Mouse (Mus musculus) spleen, embryonic (tissue): ENCODE data around the gene Myo1c.

Experiments used
- CTCF ChIA-PET: fragments of 350-600 bp; sonication (Branson Sonifier 250); formaldehyde crosslinking; loops from one replicate; lab custom pipeline; 2022; lab: Charles Lee

Myo1c gene

DNA sequence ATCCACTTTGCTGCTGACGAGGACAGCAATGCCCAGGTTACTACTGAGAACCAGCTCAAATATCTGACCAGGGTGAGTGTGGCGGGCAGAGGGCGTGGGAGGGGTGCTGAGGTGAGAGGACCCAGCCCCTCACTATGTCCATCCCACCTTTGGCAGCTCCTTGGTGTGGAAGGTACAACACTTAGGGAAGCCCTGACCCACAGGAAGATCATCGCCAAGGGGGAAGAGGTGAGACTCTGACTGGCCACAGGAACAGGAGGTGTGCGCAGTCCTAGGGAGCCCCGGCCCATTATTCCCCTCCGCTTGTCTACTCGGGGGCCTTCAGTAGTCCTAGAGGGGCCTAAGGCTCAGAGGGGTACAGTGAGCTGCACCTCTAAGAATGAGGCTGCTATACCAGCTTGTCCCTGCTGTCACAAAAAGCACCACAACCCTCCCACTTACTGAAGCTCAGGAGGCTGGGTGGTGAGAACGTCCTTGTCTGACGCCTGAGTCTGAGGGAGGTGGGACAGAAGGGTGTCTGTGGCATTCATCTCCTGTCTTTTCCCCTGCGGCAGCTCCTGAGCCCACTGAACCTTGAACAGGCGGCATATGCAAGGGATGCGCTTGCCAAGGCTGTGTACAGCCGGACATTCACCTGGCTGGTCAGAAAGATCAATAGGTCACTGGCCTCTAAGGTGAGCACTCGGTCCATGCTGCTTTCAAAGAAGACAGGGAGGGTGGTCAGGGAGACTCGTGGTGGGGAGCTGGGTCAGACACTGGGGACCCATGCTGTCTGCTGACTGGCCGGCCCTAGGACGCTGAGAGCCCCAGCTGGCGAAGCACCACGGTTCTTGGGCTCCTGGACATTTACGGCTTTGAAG lies 10.9 kb downstream of the Myo1c start:
- CTCF ChIA-PET, result no interaction called here

DNA sequence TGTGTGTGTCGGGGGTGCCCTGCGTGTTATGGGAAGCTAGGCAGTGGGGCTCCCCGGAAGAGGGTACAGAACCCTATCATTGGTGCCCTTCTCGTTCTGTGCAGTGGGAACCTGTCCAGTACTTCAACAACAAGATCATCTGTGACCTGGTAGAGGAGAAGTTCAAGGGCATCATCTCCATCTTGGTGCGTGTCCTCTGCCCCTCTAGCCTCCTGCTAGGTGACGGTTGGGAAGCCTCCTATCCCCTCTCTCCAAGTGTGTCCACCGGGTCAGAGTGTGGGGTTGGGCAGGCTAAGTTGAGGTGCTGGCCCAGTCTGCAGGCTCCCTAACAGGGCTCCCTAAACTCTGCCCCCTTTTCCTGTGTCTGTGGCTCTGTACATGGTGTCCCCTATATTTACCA lies 11.8 kb downstream of the Myo1c start:
- CTCF ChIA-PET, result no interaction called here

DNA sequence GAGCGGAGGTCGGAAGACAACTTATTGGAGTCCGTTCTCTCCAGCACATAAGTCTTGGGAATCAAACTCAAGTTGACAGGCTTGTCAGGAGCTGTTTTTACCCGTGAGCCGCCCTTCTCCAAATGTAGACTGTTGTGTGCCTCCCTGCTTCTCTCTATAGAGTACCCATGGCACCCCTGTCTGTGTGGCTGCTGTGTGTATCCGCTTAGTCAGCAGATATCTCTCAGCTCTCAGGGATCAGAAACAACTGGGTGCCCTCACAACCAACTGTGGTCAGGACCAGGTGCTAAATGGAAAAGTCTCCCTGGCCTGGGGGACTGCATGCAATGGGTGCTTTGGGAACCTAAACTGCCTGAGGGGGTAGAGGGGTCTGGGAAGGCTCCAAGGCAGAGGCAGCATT lies 16.0 kb downstream of the Myo1c start:
- CTCF ChIA-PET, result no interaction called here

DNA sequence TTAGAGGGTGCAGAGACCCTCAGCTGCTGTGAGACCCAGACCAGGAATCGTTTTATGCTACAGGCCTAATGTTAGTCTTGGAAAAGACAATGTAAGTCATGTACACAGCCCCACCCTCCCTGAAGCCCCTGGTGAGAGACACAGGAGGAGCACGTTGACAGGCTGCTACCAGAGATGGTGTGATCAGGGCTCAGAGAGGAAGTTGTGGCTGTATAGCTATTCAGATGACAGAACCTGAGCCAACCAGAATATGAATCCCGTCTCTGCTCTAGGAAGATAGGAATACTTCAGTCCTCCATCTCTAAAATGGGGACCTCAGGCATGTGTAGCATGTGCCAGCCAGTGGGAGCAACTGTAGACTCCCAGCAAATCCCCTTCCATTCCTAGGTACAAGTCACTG lies 18.3 kb downstream of the Myo1c start:
- CTCF ChIA-PET, result no interaction called here

DNA sequence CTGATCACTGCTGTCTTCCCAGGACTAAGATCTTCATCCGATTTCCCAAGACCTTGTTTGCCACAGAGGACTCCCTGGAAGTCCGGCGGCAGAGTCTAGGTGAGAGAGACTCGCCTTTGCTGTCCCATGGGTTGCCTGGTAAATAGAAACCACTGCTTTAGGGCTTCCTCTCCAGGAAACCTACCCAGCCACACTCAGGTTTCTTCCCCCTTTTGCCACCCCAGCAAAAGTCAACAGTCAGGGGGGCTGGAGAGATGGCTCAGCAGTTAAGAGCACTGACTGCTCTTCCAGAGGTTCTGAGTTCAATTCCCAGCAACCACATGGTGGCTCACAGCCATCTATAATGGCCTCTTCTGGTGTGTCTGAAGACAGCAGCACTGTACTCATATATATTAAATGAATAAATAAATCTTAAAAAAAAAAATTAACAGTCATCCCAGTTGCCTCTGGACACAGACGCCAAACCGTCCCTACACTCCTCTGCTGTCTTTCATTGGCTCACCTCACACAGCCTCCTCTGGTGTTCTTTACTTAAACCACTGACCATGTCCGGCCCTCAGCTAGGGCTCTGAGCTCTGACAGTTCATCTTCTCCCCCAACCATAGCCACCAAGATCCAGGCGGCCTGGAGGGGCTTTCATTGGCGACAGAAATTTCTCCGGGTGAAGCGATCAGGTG lies 19.0 kb downstream of the Myo1c start:
- CTCF ChIA-PET, result no interaction called here

DNA sequence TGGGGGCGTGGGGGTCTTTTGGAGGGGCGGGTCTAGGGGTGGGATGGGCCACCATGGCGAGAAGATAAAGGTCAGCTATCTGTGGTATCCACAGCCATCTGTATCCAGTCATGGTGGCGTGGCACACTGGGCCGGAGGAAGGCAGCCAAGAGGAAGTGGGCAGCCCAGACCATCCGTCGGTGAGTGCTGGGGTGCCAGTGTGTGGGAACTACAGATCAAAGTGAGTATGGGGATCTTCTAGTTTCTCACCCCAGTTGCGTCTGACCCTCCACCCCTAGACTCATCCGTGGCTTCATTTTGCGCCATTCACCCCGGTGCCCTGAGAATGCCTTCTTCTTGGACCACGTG lies 19.5 kb downstream of the Myo1c start:
- CTCF ChIA-PET, result no interaction called here

DNA sequence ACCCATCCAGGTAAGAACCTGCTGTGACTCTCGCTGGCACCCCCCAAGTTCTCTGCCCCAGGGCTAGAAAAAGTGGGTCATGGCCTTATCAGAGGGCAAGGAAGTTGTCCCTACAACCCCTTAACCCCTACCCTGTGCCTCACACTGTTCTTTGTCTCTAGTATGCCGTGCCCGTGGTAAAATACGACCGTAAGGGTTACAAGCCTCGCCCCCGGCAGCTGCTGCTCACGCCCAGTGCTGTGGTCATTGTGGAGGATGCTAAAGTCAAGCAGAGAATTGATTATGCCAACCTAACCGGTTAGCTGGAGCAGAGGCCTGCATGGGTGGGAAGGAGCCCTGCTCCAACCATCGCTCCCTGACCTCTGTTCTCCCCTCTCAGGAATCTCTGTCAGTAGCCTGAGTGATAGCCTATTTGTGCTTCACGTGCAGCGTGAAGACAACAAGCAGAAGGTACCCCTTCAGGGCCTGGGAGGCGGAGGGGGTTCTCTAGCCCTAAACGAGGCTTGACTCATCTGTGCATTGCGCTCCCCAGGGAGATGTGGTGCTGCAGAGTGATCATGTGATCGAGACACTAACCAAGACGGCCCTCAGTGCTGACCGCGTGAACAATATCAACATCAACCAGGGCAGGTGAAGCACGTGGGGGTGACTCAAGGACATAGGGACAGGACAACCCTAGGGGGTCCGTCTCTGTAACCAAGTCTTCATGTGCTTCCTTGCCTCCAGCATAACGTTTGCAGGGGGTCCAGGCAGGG lies 21.3 kb downstream of the Myo1c start:
- CTCF ChIA-PET, result no interaction called here

DNA sequence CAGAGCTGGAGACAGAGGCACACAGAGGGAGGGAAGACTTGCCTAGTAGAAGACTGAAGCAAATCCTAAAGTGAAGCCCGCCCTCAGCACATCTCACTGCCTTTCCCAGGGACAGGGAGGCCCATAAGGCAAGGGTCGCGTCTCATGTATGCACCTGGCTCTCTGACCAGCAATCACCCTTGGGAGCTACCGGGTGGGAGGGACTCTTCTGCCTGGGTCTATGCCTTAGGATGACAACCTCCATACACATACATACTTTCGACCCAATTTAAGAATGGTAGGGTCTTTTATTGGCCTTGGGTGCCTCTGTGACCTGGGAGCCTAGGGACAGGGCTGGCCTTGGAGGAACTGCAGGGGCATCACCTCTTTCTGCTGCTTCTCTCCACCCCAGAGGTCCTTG lies 23.1 kb downstream of the Myo1c start:
- CTCF ChIA-PET, result no interaction called here

DNA sequence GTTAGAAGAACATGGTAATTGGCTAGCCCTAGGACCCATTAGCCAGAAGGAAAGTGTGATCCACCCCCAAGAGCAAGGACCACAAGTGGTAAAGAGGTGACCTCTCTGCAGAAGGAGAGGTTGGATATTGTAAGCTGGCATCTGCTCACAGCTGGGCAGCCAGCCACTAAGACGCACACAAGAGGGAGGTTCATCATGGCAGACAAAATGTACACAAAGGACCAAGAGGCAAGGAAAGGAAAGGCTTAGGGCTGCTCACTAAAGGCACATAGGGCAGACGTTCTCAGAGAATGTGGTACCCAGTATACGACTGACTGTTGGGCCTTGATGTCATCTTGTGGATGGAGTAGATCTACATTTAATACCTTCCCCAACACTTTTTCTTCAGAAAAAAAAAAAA lies 24.6 kb downstream of the Myo1c start:
- CTCF ChIA-PET, result no interaction called here

DNA sequence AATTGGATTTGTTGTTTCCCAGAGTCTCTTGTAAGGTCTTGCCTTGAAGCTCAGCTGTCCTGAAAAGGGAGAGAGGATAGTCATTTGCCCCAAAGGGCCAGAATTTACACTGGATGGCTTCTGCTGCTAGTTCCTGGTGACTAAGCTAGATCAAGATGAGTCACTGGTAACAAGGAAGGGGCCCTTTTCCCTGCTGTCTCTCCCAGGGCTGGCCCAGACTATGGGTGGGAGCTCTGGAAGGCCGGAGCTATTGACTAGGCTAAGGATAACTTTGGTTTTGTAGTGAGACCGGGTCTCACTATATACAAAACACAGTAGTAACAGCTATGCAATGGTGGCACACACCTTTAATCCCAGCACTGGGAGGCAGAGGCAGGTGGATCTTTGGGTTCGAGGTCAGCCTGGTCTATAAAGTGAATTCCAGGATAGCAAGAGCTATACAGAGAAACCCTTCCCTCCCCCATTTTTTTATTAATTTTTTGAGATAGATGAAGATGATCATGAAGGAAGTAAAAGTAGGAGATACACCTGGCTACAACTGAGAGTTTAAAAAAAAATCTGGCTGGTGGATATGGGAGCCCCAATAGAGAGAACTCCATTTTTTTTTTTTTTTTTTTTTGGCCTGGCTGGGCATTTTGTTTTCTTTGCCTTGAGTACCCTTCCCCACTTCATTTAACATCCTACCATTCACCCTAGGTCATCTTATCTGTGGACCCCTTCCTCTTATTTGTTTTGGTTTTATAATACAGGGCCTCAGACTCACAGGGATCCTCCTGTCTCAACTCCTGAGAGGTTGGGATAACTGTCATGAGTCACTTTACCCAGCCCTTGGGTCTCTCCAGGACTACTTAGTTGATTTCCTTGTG lies 27.8 kb downstream of the Myo1c start:
- CTCF ChIA-PET, result interaction anchor here (0.6 to 0.7 kb wide), 3 partner anchors 10 to 262 kb away, joined by 7 to 13 read pairs (median 10); no protein-coding TSS in a partner anchor

DNA sequence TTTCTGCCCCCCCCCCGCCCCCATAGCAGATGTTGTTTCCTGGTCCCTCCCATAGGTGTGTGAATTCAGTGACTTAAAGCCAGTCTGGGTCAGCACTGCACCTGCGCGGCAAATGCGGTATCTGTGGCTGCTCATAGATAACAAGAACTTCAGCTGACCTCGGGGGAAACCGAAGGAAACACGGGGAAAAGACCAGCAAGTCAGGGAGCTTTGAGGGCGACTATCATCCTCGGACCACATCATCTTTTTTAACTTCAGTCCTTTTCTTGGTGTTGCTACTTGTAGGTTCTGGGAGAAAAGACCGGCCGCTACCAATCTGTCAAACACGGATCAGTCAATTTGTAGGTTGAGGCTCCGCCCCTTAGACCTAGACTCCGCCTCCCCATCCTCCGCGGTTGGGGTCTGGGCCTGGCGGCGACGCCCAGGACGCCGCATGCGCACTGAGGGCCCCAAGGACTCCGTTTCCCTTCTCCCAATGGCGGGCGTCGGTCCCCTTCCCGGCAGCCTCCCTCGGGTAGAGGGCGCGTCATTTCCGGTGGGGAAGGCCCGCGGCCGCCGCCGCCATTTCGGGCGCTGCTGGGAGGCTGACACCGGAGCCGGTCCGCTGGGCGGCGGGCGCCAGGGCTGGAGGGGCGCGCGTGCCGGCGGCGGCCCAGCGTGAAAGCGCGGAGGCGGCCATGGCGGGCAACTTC lies 28.6 kb downstream of the Myo1c start, which contains the start of gene Crk:
TSS of gene Crk (plus strand) at position 513 of the 692 bp plus-strand sequence.
- CTCF ChIA-PET, result interaction anchor here (0.6 to 1.7 kb wide), 4 partner anchors 10 to 41 kb away, joined by 3 to 13 read pairs (median 6); no protein-coding TSS in a partner anchor

DNA sequence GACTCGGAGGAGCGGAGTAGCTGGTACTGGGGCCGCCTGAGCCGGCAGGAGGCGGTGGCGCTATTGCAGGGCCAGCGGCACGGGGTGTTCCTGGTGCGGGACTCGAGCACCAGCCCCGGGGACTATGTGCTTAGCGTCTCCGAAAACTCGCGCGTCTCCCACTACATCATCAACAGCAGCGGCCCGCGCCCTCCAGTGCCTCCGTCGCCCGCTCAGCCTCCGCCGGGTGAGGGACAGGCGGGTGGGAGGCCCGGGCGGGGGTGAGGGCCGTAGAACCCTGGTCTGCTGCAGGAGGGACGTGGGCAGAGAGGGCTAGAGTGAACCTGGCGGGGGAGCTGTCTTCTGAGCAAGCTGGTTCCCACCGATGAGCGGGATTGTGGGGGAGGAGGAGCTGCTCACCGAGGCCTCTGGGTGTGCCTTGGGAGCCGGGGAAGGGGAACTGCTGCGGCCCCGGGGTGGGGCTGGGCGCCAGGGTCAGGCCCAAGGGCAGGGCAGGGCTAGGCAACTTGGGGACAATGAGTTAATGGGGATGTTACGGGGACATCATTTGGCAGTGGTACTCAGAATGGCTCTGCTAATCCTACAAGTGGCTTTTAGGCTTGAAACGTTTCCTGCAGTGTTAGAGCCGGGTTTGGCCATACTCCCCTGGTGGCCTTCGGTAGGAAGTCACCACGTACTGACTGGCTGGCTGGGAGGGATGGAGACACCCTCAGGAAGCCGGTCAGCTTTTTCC lies 29.3 kb downstream of the Myo1c start:
- CTCF ChIA-PET, result interaction anchor here (0.7 to 1.7 kb wide), 2 partner anchors 9 to 27 kb away, joined by 3 to 4 read pairs; no protein-coding TSS in a partner anchor

DNA sequence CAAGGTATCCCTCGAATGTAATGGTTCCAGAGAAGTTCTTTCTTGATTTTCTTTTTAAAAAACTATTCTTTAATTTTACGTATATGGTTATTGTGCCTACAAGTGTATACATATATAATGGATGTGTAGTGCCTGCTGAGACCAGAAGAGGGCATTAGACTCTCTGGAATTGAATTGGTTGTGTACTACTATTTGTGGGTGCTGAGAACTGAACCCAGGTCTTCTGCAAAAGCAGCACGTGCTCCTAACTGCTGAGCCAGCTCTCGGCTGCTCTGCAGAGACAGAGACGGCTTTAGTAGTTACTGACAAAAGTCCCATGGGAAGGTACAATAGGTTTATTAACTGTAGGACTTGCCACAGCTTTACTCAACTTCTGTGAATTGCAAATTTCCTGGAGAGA lies 34.2 kb downstream of the Myo1c start:
- CTCF ChIA-PET, result interaction anchor here (0.5 kb wide), 1 partner anchor 1203 kb away, joined by 8 read pairs; no protein-coding TSS in a partner anchor

DNA sequence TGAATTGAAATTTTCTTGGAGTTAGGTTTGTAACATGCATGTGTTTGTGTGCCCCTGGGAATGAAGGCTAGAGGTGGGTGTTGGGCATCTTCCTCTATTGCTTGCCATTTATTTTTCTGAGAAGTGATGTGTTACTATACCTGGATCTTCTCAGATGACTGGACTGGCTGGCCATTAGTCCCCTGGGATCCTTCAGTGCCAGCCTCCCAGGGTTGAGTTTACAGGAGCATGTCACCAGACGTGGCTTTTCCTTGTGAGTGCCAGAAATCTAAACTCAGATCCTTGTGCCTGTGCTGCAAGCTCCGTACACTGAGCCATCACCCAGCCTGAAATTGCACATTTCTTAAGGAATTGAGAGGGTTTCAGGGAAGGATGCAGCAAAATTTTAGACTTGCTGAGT lies 34.7 kb downstream of the Myo1c start:
- CTCF ChIA-PET, result interaction anchor here (0.7 kb wide), 1 partner anchor 10 kb away, joined by 3 read pairs; no protein-coding TSS in a partner anchor

DNA sequence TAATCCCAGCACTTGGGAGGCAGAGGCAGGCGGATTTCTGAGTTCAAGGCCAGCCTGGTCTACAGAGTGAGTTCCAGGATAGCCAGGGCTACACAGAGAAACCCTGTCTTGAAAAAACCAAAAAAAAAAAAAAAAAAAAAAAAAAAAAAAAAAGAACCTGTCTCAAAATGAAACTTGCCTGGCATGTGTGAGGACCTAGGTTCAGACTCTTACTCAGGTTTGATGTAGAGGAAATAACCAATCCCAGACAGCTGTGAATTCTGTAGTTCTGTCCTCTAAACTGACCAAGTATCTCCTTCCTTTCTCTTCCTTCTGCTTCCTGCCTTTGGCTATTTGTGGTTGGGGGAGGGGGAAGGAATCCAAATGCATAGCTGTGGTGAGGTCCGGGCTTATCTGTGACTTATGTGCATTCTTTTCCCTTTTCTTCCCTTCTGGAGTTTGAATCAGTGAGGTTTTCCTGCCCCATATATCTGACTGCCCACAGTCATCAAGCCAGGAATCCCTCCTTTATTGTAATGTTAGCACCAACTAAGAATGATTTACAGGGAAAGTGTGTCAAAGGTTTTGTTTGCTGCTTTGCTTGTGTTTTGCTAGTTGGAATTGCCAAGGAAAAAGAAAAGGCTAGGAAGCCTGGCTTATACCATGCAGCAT lies 37.2 kb downstream of the Myo1c start:
- CTCF ChIA-PET, result interaction anchor here (0.7 kb wide), 1 partner anchor 95 kb away, joined by 5 read pairs; no protein-coding TSS in a partner anchor

DNA sequence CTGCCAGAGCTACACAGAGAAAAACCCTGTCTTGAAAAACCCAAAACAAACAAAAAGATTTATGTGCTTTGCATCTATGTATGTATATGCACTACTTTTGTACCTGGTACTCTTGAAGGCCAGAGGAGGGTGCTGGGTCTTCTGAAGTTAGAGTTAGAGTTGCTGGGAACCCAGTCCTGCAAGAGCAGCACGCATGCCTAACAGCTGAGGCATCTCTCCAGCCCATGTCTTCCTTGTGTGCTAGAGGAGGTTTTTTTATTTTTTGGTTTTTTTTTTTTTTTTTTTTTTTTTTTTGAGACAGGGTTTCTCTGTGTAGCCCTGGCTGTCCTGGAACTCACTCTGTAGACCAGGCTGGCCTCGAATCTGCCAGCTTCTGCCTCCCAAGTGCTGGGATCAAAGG lies 37.8 kb downstream of the Myo1c start:
- CTCF ChIA-PET, result interaction anchor here (0.6 to 0.8 kb wide), 3 partner anchors 9 to 25 kb away, joined by 3 to 13 read pairs (median 7); no protein-coding TSS in a partner anchor

DNA sequence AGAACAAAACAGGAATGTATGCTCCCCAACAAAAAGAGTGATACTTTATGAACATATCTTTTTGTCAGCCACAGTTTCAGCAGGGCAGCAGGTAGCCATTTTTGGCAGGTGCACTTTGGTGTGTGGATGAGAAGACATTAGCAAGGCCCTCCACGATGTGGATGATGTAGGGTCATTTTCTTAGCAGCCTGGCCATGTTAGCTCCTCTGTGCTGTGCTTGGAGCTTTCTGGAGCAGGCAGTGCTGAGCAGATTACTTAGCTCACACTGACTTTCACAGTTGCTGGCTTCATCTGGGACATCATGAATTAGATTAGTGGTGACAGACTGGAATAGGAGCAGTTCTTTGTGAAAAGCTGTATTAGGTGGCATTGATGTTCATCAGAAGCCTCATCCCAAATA lies 39.7 kb downstream of the Myo1c start:
- CTCF ChIA-PET, result no interaction called here

DNA sequence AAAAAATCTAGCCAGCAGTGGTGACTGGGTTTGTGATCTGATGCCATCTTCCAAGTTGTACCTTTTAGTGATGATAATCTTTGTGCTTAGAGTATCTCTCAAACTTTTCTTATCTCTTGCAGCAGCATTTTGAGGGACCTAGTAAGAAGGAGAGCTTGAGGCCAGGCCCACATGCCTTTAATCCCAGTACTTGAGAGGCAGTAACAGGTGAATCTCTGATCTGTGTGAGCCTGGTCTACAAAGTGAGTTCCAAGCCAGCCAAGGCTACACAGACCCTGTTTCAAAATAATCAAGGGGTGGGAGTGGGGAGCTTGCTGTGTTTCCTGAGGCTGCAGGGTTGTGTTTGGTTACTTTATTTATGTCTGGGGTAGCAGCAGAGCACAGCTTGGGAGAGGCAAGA lies 40.7 kb downstream of the Myo1c start:
- CTCF ChIA-PET, result no interaction called here

DNA sequence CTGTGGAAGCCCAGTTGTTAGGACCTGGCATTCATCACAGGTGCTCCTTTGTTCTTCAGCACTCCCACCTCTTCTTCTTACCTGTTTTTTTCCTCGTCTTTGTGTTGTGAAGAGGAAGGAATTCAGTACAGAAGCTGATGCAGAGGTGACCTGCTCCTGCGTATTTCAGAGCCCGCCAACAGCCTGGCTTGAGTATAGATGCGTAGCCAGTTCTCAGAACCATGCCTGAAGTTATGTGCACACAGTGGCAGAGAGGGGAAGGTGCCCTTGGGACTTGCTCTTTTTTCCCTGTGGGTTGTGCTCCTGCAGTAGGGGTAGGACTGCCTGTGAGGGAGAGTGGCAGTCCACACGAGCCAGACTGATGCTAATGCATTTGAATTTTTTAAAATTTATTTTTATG lies 43.3 kb downstream of the Myo1c start:
- CTCF ChIA-PET, result no interaction called here
